ENCODE assay signal across 8 mouse cellular contexts in genomic region chr3:55520240-55521180, GRCm38 (mm10). TPM values are rescaled to one million over a fixed set of nuclear protein-coding genes. Genes with fewer than 3 reads are reported as not detected.
A peak's percentile ranks its signal among the peaks of the same experiment; 100 is the strongest.
DNase-seq lines count a peak whose midpoint lies in the region; ATAC-seq and TF ChIP-seq lines count a peak whose summit lies in the region.

No protein-coding gene starts in this region.

- H3K27me3 ChIP-seq in E14TG2a.4 (ENCODE audit: insufficient read depth, low read length), result peaks cover 4% of the 10 kb centered on the region; the same call in 1 of the 2 replicates
- H3K27me3 ChIP-seq in embryonic facial prominence, embryonic 11.5 days (ENCODE audit: control insufficient read depth, insufficient read depth, low read length), result no peaks in the 10 kb centered on the region
- H3K27me3 ChIP-seq in heart, embryonic 12.5 days (replicated peaks), result no peaks in the 10 kb centered on the region
- no peaks in the 10 kb centered on the region for H3K27me3 ChIP-seq in kidney, postnatal 0 days (ENCODE audit: insufficient read depth, low read length)
- no peaks in the 10 kb centered on the region for H3K27me3 ChIP-seq in liver, postnatal 0 days (ENCODE audit: insufficient read depth, low read length)
- H3K27me3 ChIP-seq in neural tube, embryonic 14.5 days (ENCODE audit: control insufficient read depth, insufficient read depth, low read length), result no peaks in the 10 kb centered on the region

- H3K27ac ChIP-seq in embryonic facial prominence, embryonic 11.5 days (replicated peaks; ENCODE audit: low read depth, low read length), result peak overlapping the region; percentile 59
- H3K27ac ChIP-seq in heart, embryonic 12.5 days (ENCODE audit: poor library complexity, severe bottlenecking), result no peak overlapping the region
- H3K27ac ChIP-seq in kidney, postnatal 0 days, result no peak overlapping the region
- no peak overlapping the region for H3K27ac ChIP-seq in liver, postnatal 0 days (ENCODE audit: low read depth)
- H3K27ac ChIP-seq in neural tube, embryonic 14.5 days (ENCODE audit: low read depth, low read length), result peak overlapping the region; percentile 22

- H3K9ac ChIP-seq in embryonic facial prominence, embryonic 11.5 days (replicated peaks; ENCODE audit: low read length), result no peak overlapping the region
- no peak overlapping the region for H3K9ac ChIP-seq in heart, embryonic 12.5 days
- H3K9ac ChIP-seq in kidney, postnatal 0 days (ENCODE audit: low read depth, low read length), result no peak overlapping the region
- H3K9ac ChIP-seq in liver, postnatal 0 days (replicated peaks), result no peak overlapping the region
- no peak overlapping the region; the same call in 1 of the 2 replicates for H3K9ac ChIP-seq in neural tube, embryonic 14.5 days (replicated peaks; ENCODE audit: low read depth, low read length)

- peak; percentile 74 to 80 for DNase-seq in adrenal gland, postnatal 36 days
- peak; percentile 91 for DNase-seq in embryonic facial prominence, embryonic 11.5 days (ENCODE audit: low spot score)
- peak; percentile 85 for DNase-seq in kidney, postnatal 0 days (ENCODE audit: low spot score)
- peak; percentile 50 for DNase-seq in liver, postnatal 0 days
- peak; percentile 67 for DNase-seq in thymus, postnatal 4 days

- ATAC-seq in embryonic facial prominence, embryonic 11.5 days (replicated peaks; ENCODE audit: insufficient number of reproducible peaks, low FRiP score, low TSS enrichment, low read depth), result peak; percentile 63; the same call in 1 of the 2 replicates
- no peak for ATAC-seq in heart, embryonic 12.5 days (ENCODE audit: insufficient number of reproducible peaks, low FRiP score)
- no peak for ATAC-seq in kidney, postnatal 0 days (replicated peaks; ENCODE audit: low FRiP score, low read depth)
- ATAC-seq in liver, postnatal 0 days, result no peak
- ATAC-seq in neural tube, embryonic 14.5 days (ENCODE audit: low read depth), result peak; percentile 62

- TF ChIP-seq EP300 in liver, postnatal 0 days (IDR thresholded peaks at IDR 0.05; ENCODE audit: low read depth), result no peak

- H3K36me3 ChIP-seq in E14TG2a.4 (ENCODE audit: insufficient read depth, low read length), result no peaks in the 10 kb centered on the region
- no peaks in the 10 kb centered on the region for H3K36me3 ChIP-seq in embryonic facial prominence, embryonic 11.5 days (replicated peaks; ENCODE audit: control insufficient read depth, insufficient read depth, low read depth, low read length)
- no peaks in the 10 kb centered on the region for H3K36me3 ChIP-seq in heart, embryonic 12.5 days
- H3K36me3 ChIP-seq in kidney, postnatal 0 days (ENCODE audit: insufficient read depth, low read length), result no peaks in the 10 kb centered on the region
- no peaks in the 10 kb centered on the region for H3K36me3 ChIP-seq in liver, postnatal 0 days (replicated peaks; ENCODE audit: insufficient read depth, low read length)
- no peaks in the 10 kb centered on the region; the same call in 1 of the 2 replicates for H3K36me3 ChIP-seq in neural tube, embryonic 14.5 days (ENCODE audit: control insufficient read depth, insufficient read depth, low read length)

- WGBS in embryonic facial prominence, embryonic 11.5 days, result 18% methylated on average over 12 of the region's 12 CpGs
- WGBS in heart, embryonic 12.5 days, result 25% methylated on average over 12 of the region's 12 CpGs
- 31% methylated on average over 12 of the region's 12 CpGs for WGBS in kidney, postnatal 0 days
- WGBS in liver, postnatal 0 days (ENCODE audit: insufficient replicate concordance), result 30% methylated on average over 12 of the region's 12 CpGs
- 26% methylated on average over 12 of the region's 12 CpGs for WGBS in neural tube, embryonic 14.5 days

- H3K9me3 ChIP-seq in E14TG2a.4 (ENCODE audit: low read length), result no peaks in the 10 kb centered on the region
- H3K9me3 ChIP-seq in embryonic facial prominence, embryonic 11.5 days (replicated peaks; ENCODE audit: control insufficient read depth, low read length), result no peaks in the 10 kb centered on the region
- no peaks in the 10 kb centered on the region for H3K9me3 ChIP-seq in heart, embryonic 12.5 days (replicated peaks)
- H3K9me3 ChIP-seq in kidney, postnatal 0 days (replicated peaks; ENCODE audit: low read length), result no peaks in the 10 kb centered on the region
- no peaks in the 10 kb centered on the region for H3K9me3 ChIP-seq in liver, postnatal 0 days (ENCODE audit: low read length)
- H3K9me3 ChIP-seq in neural tube, embryonic 14.5 days (ENCODE audit: control insufficient read depth, low read length), result no peaks in the 10 kb centered on the region

- no peak overlapping the region; the same call in 1 of the 2 replicates for H3K4me2 ChIP-seq in embryonic facial prominence, embryonic 11.5 days (ENCODE audit: low read depth, low read length)
- peak overlapping the region; percentile 13; the same call in 1 of the 2 replicates for H3K4me2 ChIP-seq in heart, embryonic 12.5 days
- no peak overlapping the region for H3K4me2 ChIP-seq in kidney, postnatal 0 days (ENCODE audit: low read length)
- H3K4me2 ChIP-seq in liver, postnatal 0 days (ENCODE audit: low read depth, low read length), result no peak overlapping the region
- H3K4me2 ChIP-seq in neural tube, embryonic 14.5 days (ENCODE audit: low read depth, low read length), result no peak overlapping the region

- no peaks in the 10 kb centered on the region; the same call in 1 of the 2 replicates for H3K4me1 ChIP-seq in E14TG2a.4 (replicated peaks; ENCODE audit: low read depth, low read length)
- H3K4me1 ChIP-seq in embryonic facial prominence, embryonic 11.5 days (ENCODE audit: control insufficient read depth, insufficient read depth, low read length), result peaks cover 4% of the 10 kb centered on the region
- 0 out of 2 replicates have a peak, but pooled peaks cover 3% of the 10 kb centered on the region for H3K4me1 ChIP-seq in heart, embryonic 12.5 days (replicated peaks)
- peaks cover 9% of the 10 kb centered on the region; the same call in 1 of the 2 replicates for H3K4me1 ChIP-seq in kidney, postnatal 0 days (replicated peaks; ENCODE audit: insufficient read depth, low read length)
- H3K4me1 ChIP-seq in liver, postnatal 0 days (ENCODE audit: insufficient read depth), result 0 out of 2 replicates have a peak, but pooled peaks cover 2% of the 10 kb centered on the region
- peaks cover 43% of the 10 kb centered on the region for H3K4me1 ChIP-seq in neural tube, embryonic 14.5 days (ENCODE audit: control insufficient read depth, insufficient read depth, low read length)

- peak; percentile 69 for TF ChIP-seq CTCF in E14TG2a.4 (conservative IDR thresholded peaks at IDR 0.05; ENCODE audit: low read length)
- peak; percentile 86 for TF ChIP-seq CTCF in kidney, postnatal 0 days (IDR thresholded peaks at IDR 0.05; ENCODE audit: low read depth)
- TF ChIP-seq CTCF in liver, postnatal 0 days (IDR thresholded peaks at IDR 0.05; ENCODE audit: low read depth), result peak; percentile 74

- H3K4me3 ChIP-seq in E14TG2a.4 (replicated peaks; ENCODE audit: low read length), result no peak overlapping the region
- no peak overlapping the region for H3K4me3 ChIP-seq in embryonic facial prominence, embryonic 11.5 days (ENCODE audit: low read depth, low read length)
- H3K4me3 ChIP-seq in heart, embryonic 12.5 days, result no peak overlapping the region
- H3K4me3 ChIP-seq in kidney, postnatal 0 days (replicated peaks; ENCODE audit: low read depth, low read length), result no peak overlapping the region
- no peak overlapping the region for H3K4me3 ChIP-seq in liver, postnatal 0 days (ENCODE audit: low read depth, low read length)
- no peak overlapping the region for H3K4me3 ChIP-seq in neural tube, embryonic 14.5 days (ENCODE audit: low read depth, low read length)

RNA-seq across cellular contexts. Expression of gene Gm21954, which starts 48.5 kb away (rescaled TPM):
- not detected for total RNA-seq in adrenal gland, postnatal 36 days (2021)
- not detected in 2 replicates for polyA plus RNA-seq in embryonic facial prominence, embryonic 11.5 days (2014; fragmentation: Nextera tagmentation; extraction: Ambion mirVana)
- polyA plus RNA-seq in heart, embryonic 12.5 days (2016; fragmentation: Nextera tagmentation; extraction: Ambion mirVana), result not detected in 2 replicates
- polyA plus RNA-seq in kidney, postnatal 0 days (2015; fragmentation: Nextera tagmentation; extraction: Ambion mirVana), result not detected in 2 replicates
- not detected in 2 replicates for polyA plus RNA-seq in liver, postnatal 0 days (2015; fragmentation: Nextera tagmentation; extraction: Ambion mirVana)
- polyA plus RNA-seq in neural tube, embryonic 14.5 days (2014; fragmentation: Nextera tagmentation; extraction: Ambion mirVana), result not detected in 2 replicates

Comparison
In these comparisons a context has a peak if more than half of its experiments do, and no peak if none do; other contexts are left out.
1. ATAC-seq: peak in embryonic facial prominence, embryonic 11.5 days (single experiment) and neural tube, embryonic 14.5 days (single experiment); none in heart, embryonic 12.5 days (single experiment), kidney, postnatal 0 days (single experiment) and liver, postnatal 0 days (single experiment).
2. H3K27ac ChIP-seq: peak in embryonic facial prominence, embryonic 11.5 days (single experiment) and neural tube, embryonic 14.5 days (single experiment); none in heart, embryonic 12.5 days (single experiment), kidney, postnatal 0 days (single experiment) and liver, postnatal 0 days (single experiment).
3. Peak in every context shown above with its lines, with median percentiles within 50 percentile points of each other: CTCF ChIP-seq and DNase-seq.